15 mouse cellular contexts compared by ENCODE assay signal in the genomic region with DNA sequence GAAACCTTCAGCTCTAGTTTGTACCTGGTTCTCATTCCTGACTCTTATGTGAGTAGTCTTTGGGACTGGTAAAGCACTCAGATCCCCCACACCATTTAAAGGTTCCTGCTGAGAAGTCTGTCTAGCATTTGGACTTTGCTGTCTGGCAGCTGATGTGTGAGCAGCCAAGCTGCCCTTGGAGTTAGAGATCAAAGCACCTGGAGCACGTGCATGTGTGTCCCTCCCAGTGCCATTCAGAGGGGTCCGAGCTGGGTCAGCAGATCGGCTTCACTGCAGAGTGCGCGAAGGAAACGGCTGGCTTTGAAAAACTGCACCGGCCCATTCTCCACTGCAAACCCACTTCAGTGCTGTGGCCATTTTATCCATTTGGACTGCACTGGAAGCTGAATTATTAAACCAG. TPM values are rescaled to one million over a fixed set of nuclear protein-coding genes. Genes with fewer than 3 reads are reported as not detected.
DNase-seq lines count a peak whose midpoint lies in the region; ATAC-seq and TF ChIP-seq lines count a peak whose summit lies in the region.
"Had no signal": no experiment of that assay in that cellular context is flagged by ENCODE, and none has a peak within 500 bp of the region (broad histone marks: within the 10 kb centered on the region; RNA-seq: fewer than 3 reads in every experiment).

No protein-coding gene starts in this region.

- no peak overlapping the region for H3K9ac ChIP-seq in intestine, embryonic 16.5 days (ENCODE audit: low read depth, low read length)
- H3K9ac ChIP-seq in intestine, embryonic 15.5 days: no peak overlapping the region
- H3K9ac ChIP-seq in intestine, postnatal 0 days (ENCODE audit: low read depth, low read length): no peak overlapping the region
- H3K9ac ChIP-seq in kidney, embryonic 15.5 days: no peak overlapping the region
- H3K9ac ChIP-seq in liver, embryonic 15.5 days: no peak overlapping the region
- H3K9ac ChIP-seq: hindbrain, embryonic 14.5 days; neural tube, embryonic 12.5 days had no signal

- DNase-seq in adrenal gland, adult 18-20 months (ENCODE audit: low spot score in 2 of 2): no peak
- DNase-seq: adrenal gland, postnatal 25 days; B cell, adult 2 months; cerebellum, adult 9-11 months; right cerebral cortex, postnatal 25 days; thymus, postnatal 25 days had no signal

- 70% methylated on average over 7 of the region's 7 CpGs for WGBS in intestine, embryonic 16.5 days
- 76% methylated on average over 7 of the region's 7 CpGs for WGBS in intestine, embryonic 15.5 days
- 49% methylated on average over 7 of the region's 7 CpGs for WGBS in intestine, postnatal 0 days
- 62% methylated on average over 7 of the region's 7 CpGs for WGBS in kidney, embryonic 15.5 days
- 81% methylated on average over 7 of the region's 7 CpGs for WGBS in liver, embryonic 15.5 days (ENCODE audit: insufficient replicate concordance)

- H3K27me3 ChIP-seq in intestine, embryonic 16.5 days (replicated peaks; ENCODE audit: control insufficient read depth, insufficient read depth, low read length): no peaks in the 10 kb centered on the region
- H3K27me3 ChIP-seq in intestine, embryonic 15.5 days (replicated peaks): no peaks in the 10 kb centered on the region
- no peaks in the 10 kb centered on the region for H3K27me3 ChIP-seq in intestine, postnatal 0 days (replicated peaks; ENCODE audit: control insufficient read depth, insufficient read depth, low read length)
- H3K27me3 ChIP-seq in kidney, embryonic 15.5 days: no peaks in the 10 kb centered on the region
- no peaks in the 10 kb centered on the region for H3K27me3 ChIP-seq in liver, embryonic 15.5 days
- H3K27me3 ChIP-seq: neural tube, embryonic 12.5 days had no signal

- TF ChIP-seq CTCF in intestine, postnatal 0 days (IDR thresholded peaks at IDR 0.05; ENCODE audit: low read depth): no peak

- H3K4me2 ChIP-seq in intestine, embryonic 16.5 days (ENCODE audit: low read depth, low read length): no peak overlapping the region
- H3K4me2 ChIP-seq in intestine, embryonic 15.5 days (replicated peaks): no peak overlapping the region
- H3K4me2 ChIP-seq in intestine, postnatal 0 days (replicated peaks; ENCODE audit: low read depth): no peak overlapping the region
- no peak overlapping the region for H3K4me2 ChIP-seq in kidney, embryonic 15.5 days
- H3K4me2 ChIP-seq in liver, embryonic 15.5 days: no peak overlapping the region
- H3K4me2 ChIP-seq: hindbrain, embryonic 14.5 days; neural tube, embryonic 12.5 days had no signal

- H3K9me3 ChIP-seq in intestine, embryonic 16.5 days (ENCODE audit: control insufficient read depth, low read length): no peaks in the 10 kb centered on the region
- no peaks in the 10 kb centered on the region for H3K9me3 ChIP-seq in intestine, embryonic 15.5 days
- H3K9me3 ChIP-seq in intestine, postnatal 0 days (ENCODE audit: control insufficient read depth): no peaks in the 10 kb centered on the region
- H3K9me3 ChIP-seq in kidney, embryonic 15.5 days (replicated peaks): no peaks in the 10 kb centered on the region
- H3K9me3 ChIP-seq in liver, embryonic 15.5 days (replicated peaks): no peaks in the 10 kb centered on the region
- H3K9me3 ChIP-seq: forebrain, embryonic 10.5 days; neural tube, embryonic 12.5 days had no signal

- 0 out of 2 replicates have a peak, but pooled peaks have one; percentile 19 for ATAC-seq in intestine, embryonic 16.5 days
- no peak for ATAC-seq in intestine, embryonic 15.5 days
- peak; percentile 46; the same call in 1 of the 2 replicates for ATAC-seq in intestine, postnatal 0 days
- peak; percentile 50; the same call in 1 of the 2 replicates for ATAC-seq in kidney, embryonic 15.5 days (replicated peaks; ENCODE audit: low FRiP score)
- no peak for ATAC-seq in liver, embryonic 15.5 days (ENCODE audit: insufficient read depth)
- no peak for ATAC-seq in cerebellum, adult (ENCODE audit: insufficient number of reproducible peaks, low FRiP score, low TSS enrichment)

- H3K4me1 ChIP-seq in intestine, embryonic 16.5 days (ENCODE audit: control insufficient read depth, insufficient read depth, low read length): peaks cover 3% of the 10 kb centered on the region; the same call in 1 of the 2 replicates
- no peaks in the 10 kb centered on the region for H3K4me1 ChIP-seq in intestine, embryonic 15.5 days (replicated peaks)
- no peaks in the 10 kb centered on the region for H3K4me1 ChIP-seq in intestine, postnatal 0 days (replicated peaks; ENCODE audit: control insufficient read depth, insufficient read depth, low read length)
- 0 out of 2 replicates have a peak, but pooled peaks cover 3% of the 10 kb centered on the region for H3K4me1 ChIP-seq in kidney, embryonic 15.5 days
- peaks cover 21% of the 10 kb centered on the region for H3K4me1 ChIP-seq in liver, embryonic 15.5 days (replicated peaks)
- H3K4me1 ChIP-seq: forebrain, embryonic 10.5 days; neural tube, embryonic 12.5 days had no signal

- H3K36me3 ChIP-seq in intestine, embryonic 16.5 days (ENCODE audit: control insufficient read depth, insufficient read depth, low read length): peaks cover 11% of the 10 kb centered on the region; the same call in 1 of the 2 replicates
- H3K36me3 ChIP-seq in intestine, embryonic 15.5 days: peaks cover 3% of the 10 kb centered on the region; the same call in 1 of the 2 replicates
- H3K36me3 ChIP-seq in intestine, postnatal 0 days (ENCODE audit: control insufficient read depth, insufficient read depth): peaks cover 38% of the 10 kb centered on the region
- H3K36me3 ChIP-seq in kidney, embryonic 15.5 days: peaks cover 62% of the 10 kb centered on the region
- peaks cover 72% of the 10 kb centered on the region for H3K36me3 ChIP-seq in liver, embryonic 15.5 days (replicated peaks)

- H3K4me3 ChIP-seq in intestine, embryonic 16.5 days (ENCODE audit: low read length): no peak overlapping the region
- H3K4me3 ChIP-seq in intestine, embryonic 15.5 days (replicated peaks): no peak overlapping the region
- no peak overlapping the region for H3K4me3 ChIP-seq in intestine, postnatal 0 days (ENCODE audit: low read depth, low read length)
- no peak overlapping the region for H3K4me3 ChIP-seq in kidney, embryonic 15.5 days (replicated peaks)
- no peak overlapping the region for H3K4me3 ChIP-seq in liver, embryonic 15.5 days (replicated peaks)
- H3K4me3 ChIP-seq: forebrain, embryonic 10.5 days; neural tube, embryonic 12.5 days had no signal

- no peak overlapping the region for H3K27ac ChIP-seq in intestine, embryonic 16.5 days (ENCODE audit: low read length)
- no peak overlapping the region for H3K27ac ChIP-seq in intestine, embryonic 15.5 days
- peak overlapping the region; percentile 16 for H3K27ac ChIP-seq in intestine, postnatal 0 days (ENCODE audit: low read depth, low read length)
- H3K27ac ChIP-seq in kidney, embryonic 15.5 days: 0 out of 2 replicates have a peak overlapping the region, but pooled peaks have one; percentile 28
- H3K27ac ChIP-seq in liver, embryonic 15.5 days (replicated peaks): 0 out of 2 replicates have a peak overlapping the region, but pooled peaks have one; percentile 34
- H3K27ac ChIP-seq: forebrain, embryonic 10.5 days; hindbrain, embryonic 14.5 days; neural tube, embryonic 12.5 days had no signal

RNA-seq across cellular contexts. Expression of gene Cdk8, which starts 58.9 kb away (rescaled TPM):
- polyA plus RNA-seq in intestine, embryonic 16.5 days (2015; fragmentation: Nextera tagmentation; extraction: Ambion mirVana): 12.2 and 12.9 TPM in 2 replicates
- 19.6 and 20.3 TPM in 2 replicates for polyA plus RNA-seq in intestine, embryonic 15.5 days (2015; fragmentation: Nextera tagmentation; extraction: Ambion mirVana)
- 24.6 and 27.3 TPM in 2 replicates for polyA plus RNA-seq in intestine, postnatal 0 days (2015; fragmentation: Nextera tagmentation; extraction: Ambion mirVana)
- 19.0 and 19.4 TPM in 2 replicates for polyA plus RNA-seq in kidney, embryonic 15.5 days (2015; fragmentation: Nextera tagmentation; extraction: Ambion mirVana)
- polyA plus RNA-seq in liver, embryonic 15.5 days (2015; fragmentation: Nextera tagmentation; extraction: Ambion mirVana): 19.0 and 21.9 TPM in 2 replicates
- total RNA-seq in adrenal gland, adult 18-20 months (2021): 10 to 100 TPM; 43.5 to 91.1 TPM

Comparison
In these comparisons a context has a peak if more than half of its experiments do, and no peak if none do; other contexts are left out.
1. ATAC-seq: peak in intestine, embryonic 16.5 days (single experiment), intestine, postnatal 0 days (single experiment) and kidney, embryonic 15.5 days (single experiment); none in intestine, embryonic 15.5 days (single experiment), liver, embryonic 15.5 days (single experiment) and cerebellum, adult (single experiment).
2. H3K27ac ChIP-seq: peak in intestine, postnatal 0 days (single experiment), kidney, embryonic 15.5 days (single experiment) and liver, embryonic 15.5 days (single experiment); none in intestine, embryonic 16.5 days (single experiment) and intestine, embryonic 15.5 days (single experiment).